Mouse (Mus musculus) midbrain, embryonic 16.5 days (tissue): ENCODE measurements around the gene Gbf1. TPM values are rescaled to one million over a fixed set of nuclear protein-coding genes. Genes with fewer than 3 reads are reported as not detected.

Source experiments
- ATAC-seq: fragments of 200-750 bp; cut with Nextera tagmentation; 2 replicates; pipeline ENCODE4 v1.8.0; 2017; ENCODE audit warnings: moderate TSS enrichment
- H3K27ac ChIP-seq: fragments of 300-500 bp; sonication (generic); 2 replicates; pipeline ENCODE4 v1.5.1; 2014; ENCODE audit warnings: mild to moderate bottlenecking, low read length, mixed read lengths
- H3K27me3 ChIP-seq: fragments of 300-500 bp; sonication (generic); 2 replicates; pipeline ENCODE4 v1.6.1; 2014; ENCODE audit warnings: low read depth, low read length, mixed read lengths; ENCODE audit not compliant: control insufficient read depth, insufficient read depth
- H3K36me3 ChIP-seq: fragments of 300-500 bp; sonication (generic); 2 replicates; pipeline ENCODE4 v1.6.1; 2014; ENCODE audit warnings: mild to moderate bottlenecking, low read length, moderate library complexity, mixed read lengths; ENCODE audit not compliant: control insufficient read depth, insufficient read depth
- H3K4me1 ChIP-seq: fragments of 300-500 bp; sonication (generic); 2 replicates; pipeline ENCODE4 v1.6.1; 2014; ENCODE audit warnings: mild to moderate bottlenecking, low read length, mixed read lengths; ENCODE audit not compliant: control insufficient read depth, insufficient read depth
- H3K4me2 ChIP-seq: fragments of 300-500 bp; sonication (generic); 2 replicates; pipeline ENCODE4 v1.6.1; 2014; ENCODE audit warnings: mild to moderate bottlenecking, low read length, mixed read lengths
- H3K4me3 ChIP-seq: fragments of 300-500 bp; sonication (generic); 2 replicates; pipeline ENCODE4 v1.5.1; 2014; ENCODE audit warnings: low read depth, mild to moderate bottlenecking, low read length, moderate library complexity, mixed read lengths
- H3K9ac ChIP-seq: fragments of 300-500 bp; sonication (generic); 2 replicates; pipeline ENCODE4 v1.6.1; 2014; ENCODE audit warnings: low read depth, low read length, mixed read lengths
- H3K9me3 ChIP-seq: fragments of 300-500 bp; sonication (generic); replicated peaks from 2 replicates; pipeline ENCODE4 v1.6.1; 2014; ENCODE audit warnings: mild to moderate bottlenecking, low read length, mixed read lengths; ENCODE audit not compliant: control insufficient read depth, poor library complexity, severe bottlenecking
- WGBS: fragments of 180-500 bp; shearing (Covaris S2); extraction: QIAGEN DNeasy Blood & Tissue Kit; methylation state at CpG from one replicate; pipeline ENCODE4 v1.1.7; 2014; 5-methylcytosine and 5-hydroxymethylcytosine counted together
- polyA plus RNA-seq: library from polyadenylated mRNA; unstranded; fragments of >200 nt; fragmentation: Nextera tagmentation; extraction: Ambion mirVana; gene quantifications from 2 replicates; pipeline ENCODE4 v1.2.1, GENCODE M21; 2015

The Gbf1 gene
- polyA plus RNA-seq, 1 experiment from 2014 or later: 62.8 TPM

DNA sequence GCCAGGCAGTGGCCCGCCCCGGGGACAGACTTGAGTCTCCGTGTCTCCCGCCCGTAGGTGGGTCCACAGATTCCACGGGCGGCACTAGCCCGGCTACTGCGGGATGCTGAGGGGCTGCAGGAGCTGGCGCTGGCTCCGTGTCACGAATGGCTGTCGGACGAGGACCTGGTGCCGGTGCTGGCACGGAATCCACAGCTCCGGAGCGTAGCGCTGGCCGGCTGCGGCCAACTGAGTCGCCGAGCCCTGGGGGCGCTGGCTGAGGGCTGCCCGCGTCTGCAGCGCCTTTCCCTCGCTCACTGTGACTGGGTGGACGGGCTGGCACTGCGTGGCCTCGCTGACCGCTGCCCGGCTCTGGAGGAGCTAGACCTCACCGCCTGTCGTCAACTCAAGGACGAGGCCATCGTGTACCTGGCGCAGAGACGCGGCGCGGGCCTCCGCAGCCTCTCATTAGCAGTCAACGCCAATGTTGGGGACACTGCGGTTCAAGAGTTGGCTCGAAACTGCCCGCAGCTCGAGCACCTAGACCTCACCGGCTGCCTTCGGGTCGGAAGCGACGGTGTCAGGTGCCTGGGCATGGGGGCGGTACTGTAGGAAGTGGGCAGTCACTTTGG lies 176.8 kb downstream of the Gbf1 start:
- peaks cover 34% of the 10 kb centered on the region for H3K4me1 ChIP-seq
- H3K4me3 ChIP-seq: peak overlapping the region; percentile 75
- WGBS: under 1% methylated on average over 54 of the region's 54 CpGs
- H3K4me2 ChIP-seq: peak overlapping the region; percentile 98
- H3K27ac ChIP-seq: peak overlapping the region; percentile 98
- peaks cover 15% of the 10 kb centered on the region for H3K36me3 ChIP-seq
- ATAC-seq: peak; percentile 7; the same call in 1 of the 2 replicates
- H3K9ac ChIP-seq: peak overlapping the region; percentile 85
- H3K27me3 ChIP-seq: no peaks in the 10 kb centered on the region
- H3K9me3 ChIP-seq: no peaks in the 10 kb centered on the region

DNA sequence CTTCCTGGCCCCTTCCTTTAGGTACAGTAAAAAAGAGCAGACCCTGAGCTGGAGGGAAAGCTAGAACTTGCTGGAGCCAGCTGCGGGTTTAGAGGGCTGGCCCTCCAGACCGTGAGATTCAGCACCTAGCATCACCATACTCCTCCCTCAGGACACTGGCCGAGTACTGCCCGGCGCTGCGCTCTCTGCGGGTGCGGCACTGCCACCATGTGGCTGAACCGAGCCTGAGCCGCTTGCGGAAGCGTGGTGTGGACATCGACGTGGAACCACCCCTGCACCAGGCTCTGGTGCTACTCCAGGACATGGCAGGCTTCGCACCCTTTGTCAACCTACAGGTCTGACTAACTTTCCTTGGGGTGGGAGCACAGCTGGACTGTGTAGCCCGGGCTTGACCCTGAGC lies 177.6 kb downstream of the Gbf1 start:
- Histone ChIP-seq H3K4me1 (peaks cover 26% of the 10 kb centered on the region), H3K4me2 (peak overlapping the region; percentile 98), H3K36me3 (peaks cover 15% of the 10 kb centered on the region), H3K9me3 (no peaks in the 10 kb centered on the region), H3K27me3 (no peaks in the 10 kb centered on the region), H3K4me3 (no peak overlapping the region), H3K27ac (no peak overlapping the region), H3K9ac (no peak overlapping the region)
- ATAC-seq: no peak
- 6% methylated on average over 16 of the region's 16 CpGs for WGBS

DNA sequence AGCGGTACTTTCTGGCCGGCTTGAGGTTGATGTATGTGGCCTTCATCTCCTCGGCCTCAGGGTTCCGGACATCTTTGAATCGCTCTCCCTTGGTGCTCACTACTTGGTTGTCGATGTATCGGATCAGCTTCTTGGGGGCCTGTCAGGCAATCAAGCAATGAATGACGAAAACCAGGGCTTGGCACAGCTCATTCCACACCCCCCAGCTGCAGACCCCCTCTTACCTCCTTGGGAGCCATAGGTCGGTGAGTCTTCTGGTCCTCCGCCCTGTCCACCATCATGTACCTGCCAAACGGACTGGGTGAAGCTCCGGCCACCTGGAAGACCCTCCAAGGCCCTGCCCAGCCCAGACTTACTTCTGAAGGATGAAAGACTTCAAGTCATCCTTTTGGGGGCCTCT lies 178.4 kb downstream of the Gbf1 start:
- Histone ChIP-seq H3K4me2 (no peak overlapping the region), H3K27ac (no peak overlapping the region)
- WGBS: 95% methylated on average over 12 of the region's 12 CpGs

DNA sequence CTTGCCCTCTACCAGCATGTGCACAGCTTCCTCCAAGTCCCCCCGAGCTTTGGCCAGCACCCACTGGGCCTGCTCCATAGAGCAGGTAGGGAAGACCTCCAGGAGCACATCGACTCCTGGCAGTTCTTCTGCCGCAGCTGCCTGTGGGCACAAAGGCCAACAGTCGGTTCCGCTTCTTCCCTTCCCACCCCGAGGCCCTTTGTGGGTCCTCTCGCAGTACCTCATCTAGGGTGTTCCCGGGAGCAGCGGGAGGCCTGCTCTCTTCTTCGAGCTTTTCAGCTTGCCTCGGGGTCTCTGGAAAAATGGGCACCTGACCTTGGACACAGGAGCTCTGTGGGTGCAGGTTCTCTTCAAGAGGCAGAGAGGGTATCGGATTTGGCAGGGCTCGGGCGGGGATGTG lies 179.0 kb downstream of the Gbf1 start:
- 91% methylated on average over 14 of the region's 14 CpGs for WGBS
- no peak overlapping the region for H3K4me2 ChIP-seq
- ATAC-seq: no peak
- H3K27me3 ChIP-seq: no peaks in the 10 kb centered on the region
- H3K4me1 ChIP-seq: peaks cover 18% of the 10 kb centered on the region
- H3K9ac ChIP-seq: no peak overlapping the region
- H3K36me3 ChIP-seq: peaks cover 15% of the 10 kb centered on the region
- H3K27ac ChIP-seq: no peak overlapping the region
- H3K4me3 ChIP-seq: no peak overlapping the region
- H3K9me3 ChIP-seq: no peaks in the 10 kb centered on the region

More for the DNA sequence above, 178.4 kb downstream of the Gbf1 start:
- no peaks in the 10 kb centered on the region for H3K9me3 ChIP-seq
- H3K9ac ChIP-seq: no peak overlapping the region
- ATAC-seq: no peak
- H3K4me3 ChIP-seq: no peak overlapping the region
- no peaks in the 10 kb centered on the region for H3K27me3 ChIP-seq
- peaks cover 15% of the 10 kb centered on the region for H3K36me3 ChIP-seq
- H3K4me1 ChIP-seq: peaks cover 18% of the 10 kb centered on the region

DNA sequence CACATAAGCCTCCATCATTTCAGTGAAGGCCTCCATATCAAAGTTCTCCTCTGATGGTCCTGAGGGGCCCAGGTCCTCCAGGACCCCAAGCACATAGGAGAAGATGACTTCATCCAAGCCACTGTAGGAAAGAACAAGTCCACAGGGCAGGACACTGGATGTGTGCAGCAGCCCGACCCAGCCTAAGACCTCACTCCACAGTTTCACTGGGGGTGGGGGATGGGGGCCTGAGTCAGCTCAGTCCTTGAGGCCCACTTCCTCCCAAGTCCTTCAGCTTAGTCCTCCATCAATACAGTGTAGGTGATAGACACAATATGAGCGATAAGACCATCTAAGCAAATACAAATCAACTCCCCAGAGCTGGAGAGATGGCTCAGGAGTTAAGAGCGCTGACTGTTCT lies 179.6 kb downstream of the Gbf1 start:
- WGBS: 92% methylated on average over 3 of the region's 3 CpGs
- H3K36me3 ChIP-seq: peaks cover 15% of the 10 kb centered on the region
- peaks cover 18% of the 10 kb centered on the region for H3K4me1 ChIP-seq
- H3K27me3 ChIP-seq: no peaks in the 10 kb centered on the region
- no peak overlapping the region for H3K4me2 ChIP-seq
- H3K9ac ChIP-seq: no peak overlapping the region
- no peak overlapping the region for H3K27ac ChIP-seq
- ATAC-seq: no peak
- no peaks in the 10 kb centered on the region for H3K9me3 ChIP-seq
- H3K4me3 ChIP-seq: no peak overlapping the region

DNA sequence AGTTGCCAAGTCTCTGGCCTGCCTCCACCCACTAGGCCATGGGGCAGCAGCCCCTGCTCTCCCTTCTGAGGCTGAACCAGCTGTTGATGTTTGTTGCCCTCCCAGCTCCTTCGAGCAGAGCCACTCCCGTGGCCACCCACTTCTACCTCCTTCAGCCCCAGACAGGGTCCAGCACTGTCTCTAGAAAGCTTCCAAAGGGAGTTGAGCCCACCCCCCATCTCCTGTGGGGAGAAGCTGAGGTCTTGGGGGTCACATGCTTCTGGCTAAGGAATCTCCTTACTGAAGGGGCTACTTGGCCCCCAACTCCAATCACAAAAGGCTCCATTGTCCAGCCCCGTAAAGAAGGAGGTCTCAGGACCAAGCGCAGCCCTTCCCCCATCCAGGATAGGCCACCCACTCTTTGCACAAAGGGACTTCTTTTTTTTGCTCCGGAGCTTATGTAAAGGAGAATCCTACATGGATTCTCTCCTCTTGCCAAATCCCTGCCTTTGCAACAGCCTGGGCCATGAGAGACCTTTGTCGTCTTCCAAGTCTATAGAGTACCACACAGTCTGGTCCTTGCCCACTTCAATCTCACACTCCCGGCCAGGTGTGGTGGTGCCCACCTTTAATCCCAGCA lies 180.5 kb downstream of the Gbf1 start:
- Histone ChIP-seq H3K4me3 (no peak overlapping the region), H3K36me3 (peaks cover 15% of the 10 kb centered on the region), H3K4me1 (peaks cover 21% of the 10 kb centered on the region), H3K9me3 (no peaks in the 10 kb centered on the region), H3K27me3 (no peaks in the 10 kb centered on the region), H3K9ac (no peak overlapping the region), H3K27ac (no peak overlapping the region), H3K4me2 (no peak overlapping the region)
- 35% methylated on average over 7 of the region's 7 CpGs for WGBS
- ATAC-seq: no peak

DNA sequence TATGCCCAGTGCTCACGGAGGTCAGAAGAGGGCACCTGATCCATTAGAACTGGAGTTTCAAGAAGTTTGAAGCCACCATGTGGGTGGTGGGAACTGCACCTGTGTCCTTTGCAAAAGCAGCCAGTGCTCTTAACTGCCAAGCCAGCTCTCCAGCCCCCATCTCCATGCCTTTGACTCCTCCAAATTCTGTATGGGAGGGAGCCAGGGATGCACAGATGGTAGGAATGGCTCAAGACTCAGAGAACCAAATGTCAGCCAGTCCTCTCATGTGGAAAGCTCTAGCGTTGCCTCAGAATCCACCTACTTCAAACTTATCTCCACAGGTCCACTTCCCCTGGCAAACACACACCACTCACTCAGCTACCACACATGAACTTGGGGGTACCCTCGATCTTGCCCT lies 181.6 kb downstream of the Gbf1 start:
- Histone ChIP-seq H3K9ac (no peak overlapping the region), H3K4me2 (no peak overlapping the region), H3K9me3 (no peaks in the 10 kb centered on the region), H3K36me3 (peaks cover 15% of the 10 kb centered on the region), H3K27me3 (no peaks in the 10 kb centered on the region), H3K4me3 (no peak overlapping the region), H3K4me1 (peaks cover 22% of the 10 kb centered on the region), H3K27ac (no peak overlapping the region)
- ATAC-seq: no peak
- WGBS: 89% methylated on average over 3 of the region's 3 CpGs

Other genes starting within 250 kb of the Gbf1 start
- gene Armh3, start 154.0 kb upstream of the Gbf1 start, polyA plus RNA-seq: 23.4 and 25.6 TPM in 2 replicates
- 4.0 and 5.7 TPM in 2 replicates for gene Hps6, start 149.0 kb upstream of the Gbf1 start, polyA plus RNA-seq
- 19.9 and 20.0 TPM in 2 replicates for gene Pprc1, start 107.6 kb upstream of the Gbf1 start, polyA plus RNA-seq
- 88.1 and 107 TPM in 2 replicates for gene Ldb1, start 107.3 kb upstream of the Gbf1 start, polyA plus RNA-seq
- gene Nolc1, start 76.6 kb upstream of the Gbf1 start, polyA plus RNA-seq: 64.4 and 65.7 TPM in 2 replicates
- gene Elovl3, start 20.6 kb upstream of the Gbf1 start, polyA plus RNA-seq: 0.15 and 0.17 TPM in 2 replicates
- 1.6 and 2.0 TPM in 2 replicates for gene Pitx3, start 4.2 kb upstream of the Gbf1 start, polyA plus RNA-seq
- 1.3 and 1.5 TPM in 2 replicates for gene Nfkb2, start 151.8 kb downstream of the Gbf1 start, polyA plus RNA-seq
- 129 and 146 TPM in 2 replicates for gene Psd, start 174.6 kb downstream of the Gbf1 start, polyA plus RNA-seq
- gene Fbxl15, start 175.7 kb downstream of the Gbf1 start, polyA plus RNA-seq: 49.5 and 51.3 TPM in 2 replicates
- 313 and 332 TPM in 2 replicates for gene Cuedc2, start 186.2 kb downstream of the Gbf1 start, polyA plus RNA-seq
- 10.7 and 11.8 TPM in 2 replicates for gene Mfsd13a, start 188.6 kb downstream of the Gbf1 start, polyA plus RNA-seq
- 1.4 and 2.7 TPM in 2 replicates for gene 2310034G01Rik, start 197.8 kb downstream of the Gbf1 start, polyA plus RNA-seq
- gene Actr1a, start 243.2 kb downstream of the Gbf1 start, polyA plus RNA-seq: 378 and 383 TPM in 2 replicates
- 19.0 and 22.5 TPM in 2 replicates for gene Sufu, start 244.4 kb downstream of the Gbf1 start, polyA plus RNA-seq